Mouse (Mus musculus) spleen, adult 2 months (tissue): Measurements from ENCODE around the gene Mettl16.

Experiments
- CTCF ChIP-seq: fragments of 200-500 bp; IDR thresholded peaks from 2 replicates; pipeline ENCODE4 v1.5.1; 2011; ENCODE audit warnings: mild to moderate bottlenecking, inconsistent platforms; ENCODE audit not compliant: insufficient read depth, insufficient read length, insufficient replicate concordance; ENCODE audit errors: extremely low read depth
- POLR2A ChIP-seq: fragments of 200-500 bp; IDR thresholded peaks from 2 replicates; pipeline ENCODE4 v1.6.1; 2011; ENCODE audit warnings: low read depth, low read length, inconsistent platforms

DNA sequence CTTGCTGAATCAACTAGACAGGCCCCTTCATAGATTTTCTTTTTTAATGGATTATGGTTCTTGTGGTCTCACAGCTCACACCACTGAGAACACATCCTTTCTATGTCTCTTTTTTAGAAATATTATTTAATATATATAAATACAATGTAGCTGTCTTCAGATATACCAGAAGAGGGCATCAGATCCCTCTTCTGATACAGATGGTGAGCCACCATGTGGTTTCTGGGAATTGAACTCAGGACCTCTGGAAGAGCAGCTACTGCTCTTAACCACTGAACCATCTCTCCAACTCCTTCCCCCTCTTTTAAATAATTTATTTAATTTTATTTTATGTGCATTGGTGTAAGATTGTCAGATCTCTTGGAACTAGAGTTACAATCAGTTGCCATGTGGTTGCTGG lies 39.5 kb downstream of the Mettl16 start:
- TF ChIP-seq CTCF (no peak), POLR2A (no peak)
